Mouse (Mus musculus) CD8-positive naive resting alpha-beta T cell, adult 2 months (primary cell): ENCODE data around the gene Zfx.

ENCODE experiments used
- DNase-seq, 2 experiments: peaks; one replicate each; pipeline ENCODE4 v3.0.0; 2022; ENCODE audit warnings: low read depth in 2 of 2, low spot score in 2 of 2

Zfx gene

GRCm38 (mm10) chrX:94123059-94123839 is at the start of gene Zfx:
TSS of gene Zfx (minus strand) at chrX:94123702.
- peak; percentile 43 to 54 for DNase-seq

DNA sequence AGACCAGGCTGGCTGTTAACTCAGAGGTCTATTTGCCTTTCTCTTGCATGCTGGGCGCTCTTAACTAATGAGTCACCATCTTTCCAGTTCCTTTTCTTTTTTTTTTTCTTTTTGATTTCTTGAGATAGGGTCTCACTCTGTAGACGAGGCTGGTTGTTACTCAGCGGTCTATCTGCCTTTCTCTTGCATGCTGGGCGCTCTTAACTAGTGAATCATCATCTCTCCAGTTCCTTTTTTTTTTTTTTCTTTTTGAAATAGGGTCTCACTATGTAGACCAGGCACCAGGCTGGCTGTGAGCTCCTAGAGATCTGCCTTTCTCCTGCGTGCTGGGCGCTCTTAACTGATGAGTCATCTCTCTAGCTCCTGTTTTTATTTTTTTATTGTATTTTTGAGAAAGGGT is 45.8 kb upstream of the Zfx start:
- DNase-seq = no peak

DNA sequence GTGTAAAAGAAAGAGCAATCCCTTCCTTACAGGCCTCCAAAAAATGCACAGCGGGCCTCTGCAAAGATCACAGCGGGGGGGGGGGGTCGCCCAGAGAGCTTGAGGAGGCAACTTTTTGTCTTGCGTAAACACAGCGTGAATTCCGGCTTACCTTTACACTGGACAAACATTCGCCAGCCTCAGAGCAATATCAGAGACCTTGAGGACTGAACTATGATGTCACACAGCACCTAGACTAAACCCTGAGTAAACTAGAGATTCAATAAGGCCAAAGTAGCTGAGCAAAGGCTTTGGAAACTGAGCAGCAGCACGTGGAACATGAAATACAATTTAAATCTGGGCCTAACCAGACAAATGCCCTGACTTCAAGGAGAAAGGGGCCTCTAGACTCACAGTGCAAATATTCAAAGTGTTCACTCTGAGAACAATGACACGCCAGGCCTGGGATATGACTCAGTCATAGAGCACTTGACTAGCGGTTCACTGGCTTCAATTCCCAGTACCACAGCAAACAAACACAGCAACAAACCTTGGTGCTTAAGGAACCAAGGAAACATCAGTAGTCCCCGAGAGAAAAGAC is 28.8 kb upstream of the Zfx start:
- DNase-seq = no peak

GRCm38 (mm10) chrX:94150471-94150870 is 27.0 kb upstream of the Zfx start:
- DNase-seq = no peak

GRCm38 (mm10) chrX:94142004-94142771 is 18.7 kb upstream of the Zfx start:
- no peak for DNase-seq

GRCm38 (mm10) chrX:94140080-94140479 is 16.6 kb upstream of the Zfx start:
- DNase-seq = no peak

DNA sequence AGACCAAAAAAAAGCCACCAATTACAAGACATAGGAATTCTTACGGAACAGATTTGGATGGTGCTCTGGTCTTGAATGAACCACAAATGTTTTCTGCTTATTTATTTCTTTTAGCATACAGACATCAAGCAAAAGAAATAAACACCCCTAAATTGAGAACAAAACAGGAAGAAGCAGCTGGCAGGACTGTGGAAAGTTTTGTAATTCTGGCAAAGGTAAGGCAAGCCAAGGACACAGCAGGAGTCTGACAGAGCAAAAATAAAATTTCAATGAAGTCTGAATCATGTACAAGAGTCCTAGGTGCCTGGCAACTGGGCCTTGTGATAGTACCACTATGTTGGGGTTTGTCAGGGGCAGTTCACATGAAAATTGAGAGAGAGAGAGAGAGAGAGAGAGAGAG is 14.8 kb upstream of the Zfx start:
- DNase-seq = no peak

- no peak for DNase-seq
Observed at GRCm38 (mm10) chrX:94135084-94135483, 11.6 kb upstream of the Zfx start.

- no peak for DNase-seq
Observed at GRCm38 (mm10) chrX:94133551-94133950, 10.0 kb upstream of the Zfx start.

GRCm38 (mm10) chrX:94132239-94132638 is 8.7 kb upstream of the Zfx start:
- no peak for DNase-seq

DNA sequence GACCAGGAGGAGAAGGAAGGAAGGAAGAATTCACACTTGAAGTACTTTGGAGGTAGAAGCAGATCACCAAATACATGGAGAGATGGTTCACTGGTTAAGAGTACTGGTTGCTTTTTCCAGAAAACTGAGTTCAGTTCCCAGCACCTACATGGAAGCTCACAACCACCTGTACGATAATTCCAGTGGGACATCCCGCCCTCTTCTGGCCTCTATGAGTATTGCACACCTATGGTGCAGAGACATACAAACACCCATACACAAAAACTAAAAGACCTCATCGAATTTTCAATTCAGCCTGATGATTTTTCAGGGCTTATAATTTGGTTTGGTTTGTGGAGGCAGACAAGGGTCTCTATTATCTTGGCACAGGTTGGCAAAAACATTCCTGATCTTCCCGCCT is 6.2 kb upstream of the Zfx start:
- DNase-seq = no peak

DNA sequence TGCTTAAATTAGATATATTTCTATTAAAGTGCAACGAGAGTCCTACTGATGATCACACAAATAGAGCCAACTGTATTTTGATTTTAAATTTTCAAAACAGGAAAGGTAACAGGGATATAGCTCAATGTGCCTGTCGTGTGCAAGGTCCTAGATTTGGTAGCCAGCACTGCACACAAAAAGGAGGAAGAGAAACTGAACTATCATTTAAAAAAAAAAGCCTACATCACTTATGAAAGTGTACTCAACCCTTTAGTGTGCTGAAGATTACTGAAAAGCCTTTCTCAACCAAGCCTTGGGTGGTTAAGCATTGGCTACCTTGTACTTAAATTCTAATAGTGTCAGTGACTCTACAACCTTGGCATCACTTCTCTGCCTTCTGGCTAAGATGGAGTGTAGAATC is 2.4 kb upstream of the Zfx start:
- DNase-seq = no peak

DNA sequence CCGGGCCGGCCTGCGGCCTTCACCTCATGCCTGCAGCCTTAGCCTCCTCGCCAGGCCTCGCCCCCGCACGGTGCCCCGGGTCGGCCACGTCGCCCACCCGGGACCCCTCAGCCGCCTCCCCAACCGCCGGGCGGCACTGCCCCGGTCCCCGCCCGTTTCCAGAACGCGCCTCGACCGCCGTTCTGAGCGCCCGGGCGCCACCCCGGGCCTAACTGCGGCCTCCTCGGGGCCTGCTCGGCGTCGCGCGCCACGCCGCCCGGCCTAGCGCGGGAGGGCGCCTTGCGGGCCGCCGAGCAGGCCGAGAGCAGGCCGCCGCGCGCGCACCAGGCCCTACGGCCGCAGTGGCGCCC is 818 bp downstream of the Zfx start:
- peak in 1 of 2 experiments; percentile 44 for DNase-seq

- peak; percentile 77 to 81 for DNase-seq
Observed at GRCm38 (mm10) chrX:94121866-94122708, 1.4 kb downstream of the Zfx start.

GRCm38 (mm10) chrX:94121161-94121856 is 2.2 kb downstream of the Zfx start:
- DNase-seq = peak; percentile 10 to 23

DNA sequence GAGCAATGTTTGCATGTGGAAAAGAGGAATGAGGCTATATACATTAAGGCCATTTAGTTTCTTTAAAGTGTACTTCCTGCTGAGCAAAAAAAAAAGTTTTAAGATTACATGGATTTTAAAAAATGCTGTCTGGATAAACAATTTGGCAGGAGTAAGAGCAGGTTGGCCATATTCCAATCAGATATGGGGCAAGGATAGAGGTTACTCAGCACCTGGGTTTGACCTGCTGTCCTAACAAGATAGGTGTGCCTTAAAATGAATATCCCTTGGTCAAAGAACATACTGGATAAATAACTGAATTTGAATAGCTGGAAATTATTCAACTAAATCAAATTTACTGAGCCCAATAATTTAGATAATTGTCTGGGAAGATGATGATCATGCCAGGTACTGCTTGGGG is 5.2 kb downstream of the Zfx start:
- DNase-seq = no peak

DNA sequence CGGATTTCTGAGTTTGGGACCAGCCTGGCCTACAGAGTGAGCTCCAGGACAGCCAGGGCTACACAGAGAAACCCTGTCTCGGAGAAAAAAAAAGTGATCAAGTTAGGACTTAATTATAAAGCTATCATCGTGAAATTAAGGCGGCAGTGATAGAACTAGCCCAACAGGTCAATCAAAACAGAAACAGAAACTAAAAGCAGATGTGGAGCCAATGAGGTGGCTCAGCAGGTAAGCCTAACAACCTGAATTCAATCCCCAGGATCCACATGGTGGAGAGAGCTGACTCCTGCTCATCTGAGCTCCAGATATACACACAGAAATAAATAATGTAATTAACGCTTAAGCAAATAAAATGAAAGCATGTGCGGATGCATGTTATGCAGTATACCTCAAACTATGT is 7.6 kb downstream of the Zfx start:
- no peak for DNase-seq

DNA sequence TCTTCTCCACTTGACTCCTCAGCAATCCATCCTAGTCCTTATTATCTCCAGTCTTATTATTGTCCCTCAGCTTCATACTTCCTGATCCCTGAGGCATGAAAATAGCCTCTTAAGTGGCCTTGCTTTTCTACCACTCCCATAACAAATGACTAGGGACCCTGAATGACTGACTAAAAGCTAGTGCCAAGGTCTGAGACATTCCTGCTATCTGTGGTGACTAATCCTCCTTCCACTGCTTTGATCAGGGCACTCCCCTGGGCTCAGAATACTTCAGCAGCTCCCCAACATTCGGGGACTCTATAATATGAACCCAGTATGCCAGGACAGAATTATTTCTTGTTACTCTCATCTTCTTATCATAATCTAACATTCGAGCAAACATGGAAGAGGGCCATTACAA is 17.5 kb downstream of the Zfx start:
- DNase-seq = no peak

GRCm38 (mm10) chrX:94102938-94103337 is 20.6 kb downstream of the Zfx start:
- DNase-seq = no peak

- no peak for DNase-seq
Observed at GRCm38 (mm10) chrX:94100561-94100960, 22.9 kb downstream of the Zfx start.

- DNase-seq = no peak
Observed at GRCm38 (mm10) chrX:94091001-94091400, 32.5 kb downstream of the Zfx start.
